Mouse (Mus musculus) left cerebral cortex, adult 8-10 months (tissue): ENCODE measurements at regions not wholly inside any gene's neighbourhood (a gene's known extent, or its start where the extent isn't known, plus 50 kb on each side); places are given as distances from the start of the nearest gene placed in this dataset.
A peak's percentile ranks its signal among the peaks of the same experiment; 100 is the strongest.

Source experiments
- DNase-seq, 2 experiments: peaks; one replicate each; pipeline ENCODE4 v3.0.0; 2022; ENCODE audit warnings: low spot score in 2 of 2

DNA sequence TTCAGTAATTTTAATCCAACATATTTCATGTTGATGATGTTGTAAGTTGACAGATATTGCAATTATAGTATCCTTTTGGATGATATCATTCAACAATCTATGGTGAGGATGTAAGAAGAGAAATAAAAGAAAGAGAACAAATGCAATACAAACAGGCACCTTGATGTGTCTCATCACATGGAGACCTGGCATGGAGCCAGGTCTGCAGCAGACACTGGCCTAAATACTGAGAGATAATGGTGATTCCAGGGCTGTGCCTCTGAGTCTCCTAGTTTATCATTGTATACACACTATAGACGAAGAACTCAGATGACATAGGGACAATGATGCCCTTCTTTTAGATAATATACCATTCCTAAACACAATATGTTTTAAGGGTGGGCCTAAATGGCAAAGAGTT is 1068.5 kb upstream of the Klhl29 start:
- no peak for DNase-seq

DNA sequence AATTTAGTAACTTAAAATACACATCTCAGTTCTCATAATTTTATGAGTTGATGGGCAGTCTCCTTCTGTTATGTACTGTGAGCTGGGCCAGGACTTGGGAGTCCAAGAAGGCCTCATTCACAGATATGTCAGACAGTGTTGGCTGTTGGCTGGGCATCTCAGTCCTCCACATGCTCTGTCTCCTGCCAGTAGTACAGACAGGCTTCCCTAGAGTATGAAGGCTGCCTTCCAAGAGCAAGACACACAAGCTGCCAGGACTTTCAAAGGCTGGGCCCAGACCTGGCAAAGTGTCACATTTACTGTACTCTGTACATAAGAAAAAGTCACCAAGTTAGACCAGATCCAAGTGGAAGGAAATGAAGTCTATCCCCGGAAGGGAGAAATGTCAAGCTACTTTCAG is 1042.3 kb upstream of the Klhl29 start:
- no peak for DNase-seq

DNA sequence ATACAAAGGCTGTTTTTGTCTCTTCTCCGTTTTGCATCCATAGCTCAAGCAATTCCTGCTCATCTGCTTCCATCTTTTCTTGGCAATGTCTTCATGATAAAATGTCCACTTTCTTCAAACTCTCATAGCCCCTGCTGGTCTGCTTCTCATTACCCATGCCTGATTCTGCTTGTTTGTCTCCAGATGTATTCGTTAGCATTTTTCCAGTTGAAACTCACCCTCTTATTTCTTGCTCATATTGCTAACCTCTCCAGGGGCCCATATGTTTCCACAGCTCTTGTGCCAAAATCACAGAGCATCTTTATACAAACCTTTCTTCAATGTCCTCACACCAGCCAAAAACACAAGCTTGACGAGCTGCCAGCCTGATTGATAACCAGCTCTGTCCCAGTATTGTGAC is 1025.1 kb upstream of the Klhl29 start:
- no peak for DNase-seq

- peak in 1 of 2 experiments; percentile 7 for DNase-seq
These were observed 1006.4 kb upstream of the Klhl29 start for GRCm38 (mm10) chr12:6381833-6382232.

GRCm38 (mm10) chr12:6367611-6368010 is 992.1 kb upstream of the Klhl29 start:
- no peak for DNase-seq
